Mouse (Mus musculus): Measurements from ENCODE around the gene Nav2.

Nav2 gene

GRCm38 (mm10) chr7:49586530-49587120, 678.1 kb downstream of the Nav2 start:
- DNase-seq = no peak

GRCm38 (mm10) chr7:49589635-49590034, 681.1 kb downstream of the Nav2 start:
- DNase-seq = no peak

DNA sequence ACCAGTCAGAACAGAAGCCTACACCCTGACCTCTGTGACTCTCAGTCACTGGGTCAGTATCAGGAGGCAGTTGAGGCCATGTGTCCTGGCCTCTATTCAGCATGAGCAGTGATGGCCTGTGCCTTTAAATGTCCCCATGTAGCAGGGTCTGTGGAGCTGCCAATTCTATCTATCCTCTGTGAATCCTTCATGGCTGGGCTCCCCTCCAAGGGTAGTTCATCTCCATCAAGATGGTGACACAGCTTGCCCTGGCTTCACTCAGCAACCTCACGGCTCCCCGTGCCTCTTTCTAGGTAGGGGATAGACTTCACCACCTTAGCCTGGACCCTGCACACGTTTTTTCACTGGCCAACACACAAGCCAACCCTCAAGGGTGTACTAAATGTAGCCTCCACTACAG, 689.3 kb downstream of the Nav2 start:
- no peak for DNase-seq

DNA sequence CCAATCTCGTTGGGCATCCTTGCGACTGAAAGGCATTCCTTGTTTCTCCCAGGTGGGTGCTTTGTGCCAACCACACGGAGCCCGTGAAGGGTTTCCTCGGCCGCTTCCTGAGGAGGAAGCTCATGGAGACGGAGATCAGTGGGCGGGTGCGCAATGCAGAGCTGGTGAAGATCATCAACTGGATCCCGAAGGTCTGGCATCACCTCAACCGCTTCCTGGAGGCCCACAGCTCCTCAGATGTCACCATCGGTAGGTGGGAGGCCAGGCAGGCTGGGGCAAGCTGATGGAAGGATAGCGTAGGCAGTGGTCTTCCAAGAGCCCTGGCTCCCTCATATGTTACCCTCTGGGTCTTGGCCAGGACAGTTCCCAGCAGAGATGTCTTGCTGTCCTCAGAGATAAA, 689.7 kb downstream of the Nav2 start:
- DNase-seq = no peak

- no peak for DNase-seq
Measured at GRCm38 (mm10) chr7:49599950-49600349, 691.4 kb downstream of the Nav2 start.

DNA sequence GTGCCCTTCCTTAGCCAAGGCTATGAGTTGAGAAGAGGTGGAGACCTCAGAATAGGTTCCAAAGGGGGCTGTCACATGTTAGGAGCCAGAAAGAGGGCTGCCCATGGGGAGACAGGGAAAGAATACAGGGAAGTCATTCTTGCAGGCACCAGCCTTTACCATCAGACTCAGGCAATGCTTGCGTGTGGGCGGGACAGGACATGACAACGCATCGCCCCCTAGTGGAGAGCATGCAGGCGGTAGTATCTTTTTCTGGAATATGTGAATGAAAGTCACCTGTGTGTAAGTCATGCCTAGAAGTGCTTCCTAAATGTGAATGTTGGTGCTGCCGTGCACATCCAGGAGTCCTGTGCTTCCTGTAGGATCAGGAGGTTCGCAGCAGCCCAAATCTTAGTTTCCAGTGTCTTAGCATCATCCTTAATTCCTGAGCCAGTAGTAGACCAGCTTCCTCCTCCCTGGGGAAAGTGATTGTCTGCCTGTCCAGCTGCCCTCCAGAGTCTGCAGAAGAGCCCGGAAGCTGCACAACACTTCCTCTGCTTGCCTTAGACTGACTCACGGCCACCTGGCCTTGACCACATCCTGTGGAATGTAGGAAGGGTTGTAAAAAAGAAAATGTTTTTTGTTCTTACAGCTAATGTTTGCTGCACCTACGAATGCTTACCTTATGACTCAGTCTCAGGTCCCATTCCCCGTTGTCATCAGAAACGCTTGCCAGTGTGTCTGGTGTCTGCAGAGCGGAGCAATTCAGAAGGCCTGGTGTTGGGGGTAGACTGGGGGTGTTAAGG, 692.9 kb downstream of the Nav2 start:
- peak; percentile 77 for DNase-seq

DNA sequence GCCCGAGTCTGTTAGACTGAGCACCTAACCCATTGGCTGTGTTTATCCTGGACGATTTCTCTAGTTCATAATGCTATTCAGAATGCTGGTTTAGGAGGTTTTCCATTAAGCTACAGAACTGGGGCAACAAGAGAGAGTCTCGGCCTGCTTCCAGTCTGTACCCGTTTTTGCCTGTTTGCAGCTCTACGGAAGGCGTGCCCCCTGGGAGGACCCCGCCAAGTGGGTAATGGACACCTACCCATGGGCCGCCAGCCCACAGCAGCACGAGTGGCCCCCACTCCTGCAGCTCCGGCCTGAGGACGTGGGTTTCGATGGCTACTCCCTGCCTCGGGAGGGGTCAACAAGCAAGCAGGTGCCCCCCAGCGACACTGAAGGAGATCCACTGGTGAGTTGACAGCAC, 695.7 kb downstream of the Nav2 start:
- no peak for DNase-seq

DNA sequence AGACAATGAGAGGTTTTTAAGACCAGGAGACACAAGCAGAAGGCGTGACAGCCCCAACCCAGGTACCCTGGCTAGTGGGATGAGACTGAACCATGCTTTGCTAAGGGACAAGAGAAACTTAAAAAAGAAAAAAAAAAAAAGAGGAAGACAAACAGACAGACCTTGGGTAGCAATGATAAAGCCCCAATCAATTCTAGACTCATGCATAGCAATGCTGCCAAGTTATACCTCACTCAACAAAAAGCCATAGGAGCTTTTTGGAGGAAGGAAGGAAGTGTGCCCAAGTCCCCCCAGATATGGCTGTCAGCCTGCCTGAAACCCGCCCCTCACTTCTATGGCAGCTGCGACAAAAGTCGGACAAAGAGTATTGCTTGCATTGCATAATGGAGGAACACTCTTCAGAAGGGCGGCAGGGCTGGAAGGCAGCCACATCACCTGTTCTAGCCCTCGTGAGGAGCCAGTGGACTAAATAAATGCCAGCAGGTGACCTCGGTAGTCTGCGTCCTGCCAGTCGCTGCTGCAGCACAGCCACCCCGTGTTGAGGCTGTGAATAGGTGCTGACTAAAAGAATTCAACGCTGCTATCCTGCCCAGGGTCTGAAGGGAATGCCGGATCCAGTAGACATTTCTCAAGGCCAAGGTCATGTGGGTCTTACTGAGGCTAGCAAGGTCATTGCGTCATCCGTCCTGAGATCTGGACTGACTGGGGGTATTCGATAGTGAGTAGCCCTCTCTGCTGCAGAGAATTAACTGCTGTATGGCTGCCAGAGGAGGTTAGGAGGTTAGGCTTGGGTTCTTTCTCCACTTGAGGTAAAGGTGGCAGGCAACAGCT, 696.7 kb downstream of the Nav2 start:
- DNase-seq = peak; percentile 39

- DNase-seq = peak; percentile 73
Measured at GRCm38 (mm10) chr7:49616258-49616735, 707.8 kb downstream of the Nav2 start.

GRCm38 (mm10) chr7:49617087-49617486, 708.6 kb downstream of the Nav2 start:
- no peak for DNase-seq

- DNase-seq = no peak
Measured at GRCm38 (mm10) chr7:49620160-49620559, 711.6 kb downstream of the Nav2 start.

DNA sequence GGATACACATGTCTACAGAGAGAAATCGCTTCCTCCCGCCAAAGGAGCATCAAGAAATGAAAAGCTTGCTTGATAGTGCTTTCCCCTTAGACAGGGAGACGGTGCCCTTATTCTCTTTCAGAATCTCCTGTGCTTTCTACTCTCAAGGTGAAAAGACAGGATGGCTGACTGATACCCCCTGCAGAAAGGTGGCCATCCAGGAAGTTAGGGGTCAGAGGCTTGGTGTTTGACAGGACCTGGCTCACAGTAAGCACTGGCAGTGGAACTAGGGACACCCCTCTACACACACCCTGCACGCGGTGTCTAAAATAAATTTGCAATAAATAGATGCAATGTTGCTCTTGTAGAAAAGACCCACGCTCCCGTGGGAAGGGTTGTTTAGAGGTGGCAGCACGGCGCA, 723.4 kb downstream of the Nav2 start:
- DNase-seq = no peak

DNA sequence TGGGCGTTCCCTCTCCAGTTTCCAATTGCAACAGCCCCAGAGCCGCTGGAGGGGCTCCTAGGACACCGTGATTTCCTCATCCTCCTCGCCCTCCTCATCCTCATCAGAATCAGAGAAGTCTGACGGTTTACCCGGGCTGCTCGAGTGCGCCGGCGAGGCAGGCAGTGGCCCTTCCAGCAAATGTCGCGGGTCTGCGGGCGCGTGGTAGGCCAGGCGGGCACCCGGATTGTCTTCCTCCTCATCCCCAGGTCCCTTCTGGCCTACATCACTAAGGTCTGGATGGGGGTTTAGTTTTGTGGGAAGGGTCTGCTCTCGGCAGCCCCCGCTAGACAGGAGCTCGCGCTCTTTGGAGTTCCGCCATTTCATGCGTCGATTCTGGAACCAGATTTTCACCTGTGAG, 723.9 kb downstream of the Nav2 start:
- DNase-seq = no peak

DNA sequence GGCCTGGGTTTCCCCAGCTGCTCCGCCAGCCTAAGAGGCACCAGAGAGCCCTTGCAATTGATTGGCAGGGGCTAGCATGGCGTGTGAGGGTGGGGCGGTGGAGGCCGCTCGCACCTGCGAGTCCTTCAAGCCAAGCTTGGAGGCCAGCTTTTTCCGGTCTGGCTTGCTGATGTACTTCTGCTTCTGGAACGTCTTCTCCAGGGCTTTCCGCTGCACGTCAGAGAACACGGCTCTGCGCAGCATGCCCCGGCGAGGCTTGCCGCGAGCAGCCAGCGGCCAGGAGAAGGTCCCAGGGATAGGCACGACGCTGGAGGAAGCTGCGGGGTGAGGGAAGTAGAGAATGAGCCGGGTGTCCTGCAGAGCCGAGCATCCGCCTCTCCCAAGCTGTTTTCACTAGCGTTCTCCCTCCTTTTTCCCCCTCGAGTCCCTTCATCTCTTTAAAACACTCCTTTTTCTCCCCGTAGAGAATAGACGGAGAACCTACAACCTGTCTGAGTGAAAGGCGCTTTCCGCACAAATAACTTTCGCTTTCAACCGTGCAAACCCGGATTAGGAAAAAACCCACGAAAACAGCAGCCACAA, 725.0 kb downstream of the Nav2 start:
- DNase-seq = no peak

- no peak for DNase-seq
Measured at GRCm38 (mm10) chr7:49634291-49635073, 726.0 kb downstream of the Nav2 start.

DNA sequence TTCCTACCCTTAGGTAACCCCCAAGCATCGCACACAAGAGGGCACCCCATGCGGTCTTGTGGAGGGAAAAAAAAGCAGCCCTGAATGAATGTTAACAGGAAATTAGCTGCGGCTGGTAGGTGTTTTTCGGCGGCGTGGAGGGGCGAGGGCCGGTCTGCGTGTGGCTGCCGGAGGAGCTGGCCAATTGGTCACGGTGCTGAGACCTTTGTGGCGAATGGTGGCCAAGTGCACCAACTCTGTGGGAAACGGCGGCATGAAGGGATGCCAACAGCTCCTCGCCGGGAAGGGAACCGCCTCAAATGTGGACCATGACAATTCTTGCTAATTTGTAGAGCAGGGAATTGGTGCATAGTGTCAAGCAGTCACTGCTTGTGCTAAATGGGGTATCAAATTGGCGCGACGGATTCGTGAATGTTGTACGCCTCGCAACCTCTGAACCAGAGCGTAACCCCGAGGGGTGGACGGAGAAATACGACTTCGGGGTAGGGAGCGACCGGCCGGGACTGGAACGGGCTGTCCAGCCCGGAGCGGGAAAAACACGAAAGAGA, 726.6 kb downstream of the Nav2 start:
- DNase-seq = peak; percentile 6

- DNase-seq = no peak
Measured at GRCm38 (mm10) chr7:49635971-49636370, 727.5 kb downstream of the Nav2 start.

DNA sequence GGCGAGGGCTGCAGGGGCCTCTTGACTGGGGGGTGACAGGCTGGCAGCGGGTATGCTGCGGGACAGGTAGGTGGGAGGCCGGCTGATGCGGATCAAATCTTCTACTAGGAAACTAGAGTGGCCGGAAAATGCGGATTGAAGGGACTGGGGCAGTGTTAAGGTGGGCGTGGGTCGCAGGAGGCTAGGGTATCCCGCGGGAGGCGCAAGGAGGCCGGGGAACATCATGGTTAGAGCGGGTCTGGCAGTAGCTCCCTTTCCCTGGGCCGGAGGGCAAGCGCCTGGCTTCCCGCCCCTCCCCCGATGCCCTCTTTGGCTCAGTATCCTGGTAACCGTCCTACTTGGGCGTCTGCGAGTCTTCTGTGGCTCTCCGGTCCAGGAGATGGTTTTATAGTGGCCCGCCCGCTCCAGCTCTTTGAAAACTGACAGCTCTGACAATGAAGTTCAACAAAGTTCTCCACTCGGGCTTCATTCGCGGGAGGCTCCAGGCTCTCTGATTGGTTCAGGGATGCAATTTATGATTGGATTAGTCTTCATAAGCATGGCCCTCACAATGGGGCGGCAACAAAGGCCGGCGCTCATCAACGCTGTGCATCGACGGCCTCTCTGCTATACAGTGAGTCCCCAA, 728.1 kb downstream of the Nav2 start, which contains the start of gene Dbx1:
Gene Dbx1, minus strand, starts transcription at position 359 of the 625 bp plus-strand sequence.
- no peak for DNase-seq

DNA sequence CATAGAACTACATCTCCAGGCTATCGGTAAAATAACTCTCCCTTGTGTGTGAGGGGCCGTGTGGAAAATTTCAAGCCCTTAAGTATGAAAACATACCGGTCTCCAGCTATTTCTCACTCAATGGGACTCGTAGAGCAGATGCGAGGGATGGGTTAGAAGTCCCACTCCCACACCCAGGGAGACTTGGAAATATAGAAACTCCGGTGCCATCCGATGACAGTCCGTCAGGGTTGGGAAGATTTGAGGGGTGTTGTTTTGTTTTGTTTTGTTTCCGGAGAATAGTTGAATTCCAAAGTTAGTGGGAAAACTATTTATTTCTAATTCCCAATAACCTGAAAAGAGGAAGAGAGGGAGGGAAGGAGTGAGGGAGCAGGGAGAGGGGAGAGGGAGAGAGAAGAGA, 728.8 kb downstream of the Nav2 start:
- no peak for DNase-seq

GRCm38 (mm10) chr7:49637851-49638663, 729.5 kb downstream of the Nav2 start:
- DNase-seq = no peak

Data from lung, postnatal 10 days (tissue).